Mouse (Mus musculus): ENCODE measurements around the gene Trpm8. TPM values are rescaled to one million over a fixed set of nuclear protein-coding genes. Genes with fewer than 3 reads are reported as not detected.

Gene Trpm8
- polyA plus RNA-seq, 1 experiment from 2014 or later, result 0.04 TPM

DNA sequence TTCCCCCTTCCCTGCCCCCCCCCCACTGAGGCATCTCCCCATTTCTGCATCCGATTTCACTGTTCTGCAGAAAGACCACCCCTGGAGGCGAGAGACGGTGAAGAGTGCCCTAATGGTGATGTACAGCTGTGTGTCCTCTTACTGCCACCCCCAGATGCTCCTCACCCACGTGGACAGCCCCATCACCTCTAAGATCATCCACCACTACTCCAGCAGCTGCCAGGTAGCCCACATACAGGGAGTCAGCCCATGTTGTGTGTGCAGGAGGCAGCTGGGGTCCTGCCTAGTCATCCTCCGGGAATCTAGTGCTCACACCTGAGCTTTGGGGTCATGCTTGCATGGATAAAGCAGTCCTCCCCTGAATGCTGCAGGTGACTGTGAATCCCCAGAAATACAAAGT is 33.6 kb upstream of the Trpm8 start:
- WGBS, result 59% methylated on average over 5 of the region's 5 CpGs
- H3K9me3 ChIP-seq (ENCODE audit: control insufficient read depth, low read length), result peaks cover 76% of the 10 kb centered on the region
- no peaks in the 10 kb centered on the region for H3K36me3 ChIP-seq (ENCODE audit: control insufficient read depth, insufficient read depth, low read length)
- H3K27me3 ChIP-seq (ENCODE audit: control insufficient read depth, insufficient read depth, low read depth, low read length), result no peaks in the 10 kb centered on the region
- H3K27ac ChIP-seq (ENCODE audit: low read length), result no peak overlapping the region
- H3K4me3 ChIP-seq (ENCODE audit: low read length), result no peak overlapping the region
- no peak overlapping the region for H3K9ac ChIP-seq (ENCODE audit: low read length)
- no peak for ATAC-seq (ENCODE audit: low read depth)
- no peaks in the 10 kb centered on the region for H3K4me1 ChIP-seq (replicated peaks; ENCODE audit: control insufficient read depth, insufficient read depth, low read length)
- no peak overlapping the region for H3K4me2 ChIP-seq (ENCODE audit: low read depth, low read length)

DNA sequence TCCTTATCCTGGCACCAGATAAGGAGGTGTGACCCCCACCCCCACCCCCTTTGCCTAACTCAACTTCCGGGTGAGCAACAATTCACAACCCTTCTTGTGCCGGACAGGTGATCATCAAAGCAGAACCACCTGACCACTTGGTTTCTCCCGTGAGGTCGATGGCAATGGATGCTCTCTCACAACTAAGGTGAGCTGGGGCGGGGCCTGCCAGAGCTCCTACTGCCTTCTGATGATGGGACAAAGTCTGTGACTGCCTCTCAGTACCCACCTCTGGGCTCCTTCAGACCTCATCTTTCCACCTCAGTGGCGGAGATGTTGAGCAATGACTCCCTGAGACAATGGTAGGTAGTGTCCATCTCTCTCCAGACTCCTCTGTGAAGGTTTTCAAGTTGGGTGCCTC is 31.6 kb upstream of the Trpm8 start:
- H3K9me3 ChIP-seq (ENCODE audit: control insufficient read depth, low read length), result peaks cover 75% of the 10 kb centered on the region
- H3K4me3 ChIP-seq (ENCODE audit: low read length), result no peak overlapping the region
- no peak overlapping the region for H3K9ac ChIP-seq (ENCODE audit: low read length)
- H3K27me3 ChIP-seq (ENCODE audit: control insufficient read depth, insufficient read depth, low read depth, low read length), result no peaks in the 10 kb centered on the region
- no peaks in the 10 kb centered on the region for H3K4me1 ChIP-seq (replicated peaks; ENCODE audit: control insufficient read depth, insufficient read depth, low read length)
- no peak overlapping the region for H3K4me2 ChIP-seq (ENCODE audit: low read depth, low read length)
- ATAC-seq (ENCODE audit: low read depth), result no peak
- WGBS, result 76% methylated on average over 6 of the region's 6 CpGs
- no peak overlapping the region for H3K27ac ChIP-seq (ENCODE audit: low read length)
- no peaks in the 10 kb centered on the region for H3K36me3 ChIP-seq (ENCODE audit: control insufficient read depth, insufficient read depth, low read length)

GRCm38 (mm10) chr1:88246386-88246785 is 31.1 kb upstream of the Trpm8 start:
- WGBS, result 42% methylated on average over 6 of the region's 6 CpGs

DNA sequence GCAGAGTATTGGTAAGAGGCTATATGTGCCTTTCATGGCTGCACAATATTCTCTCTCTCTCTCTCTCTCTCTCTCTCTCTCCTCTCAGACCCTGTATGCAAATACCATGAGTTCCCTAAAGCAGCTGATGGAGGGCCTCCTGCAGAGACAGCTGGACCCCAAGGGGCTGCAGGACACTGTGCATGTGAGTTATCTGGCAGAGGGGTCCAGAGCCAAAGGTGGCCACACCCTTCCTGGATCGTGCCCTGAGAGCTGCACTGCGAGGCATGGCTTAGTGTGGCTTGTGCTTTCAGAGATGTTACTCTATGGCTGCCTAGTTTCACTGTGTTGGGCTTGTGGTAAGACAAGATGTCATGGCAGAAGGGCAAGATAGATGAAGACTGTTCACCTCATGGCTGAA is 29.8 kb upstream of the Trpm8 start:
- H3K9me3 ChIP-seq (ENCODE audit: control insufficient read depth, low read length), result peaks cover 77% of the 10 kb centered on the region
- no peak overlapping the region for H3K4me3 ChIP-seq (ENCODE audit: low read length)
- no peak overlapping the region for H3K4me2 ChIP-seq (ENCODE audit: low read depth, low read length)
- no peak overlapping the region for H3K9ac ChIP-seq (ENCODE audit: low read length)
- H3K4me1 ChIP-seq (replicated peaks; ENCODE audit: control insufficient read depth, insufficient read depth, low read length), result no peaks in the 10 kb centered on the region
- no peaks in the 10 kb centered on the region for H3K27me3 ChIP-seq (ENCODE audit: control insufficient read depth, insufficient read depth, low read depth, low read length)
- H3K36me3 ChIP-seq (ENCODE audit: control insufficient read depth, insufficient read depth, low read length), result no peaks in the 10 kb centered on the region
- WGBS, result 49% methylated on average over 2 of the region's 2 CpGs
- no peak overlapping the region for H3K27ac ChIP-seq (ENCODE audit: low read length)
- no peak for ATAC-seq (ENCODE audit: low read depth)

More at GRCm38 (mm10) chr1:88246386-88246785, 31.1 kb upstream of the Trpm8 start:
- no peaks in the 10 kb centered on the region for H3K27me3 ChIP-seq (ENCODE audit: control insufficient read depth, insufficient read depth, low read depth, low read length)
- no peak overlapping the region for H3K9ac ChIP-seq (ENCODE audit: low read length)
- ATAC-seq (ENCODE audit: low read depth), result no peak
- peaks cover 75% of the 10 kb centered on the region for H3K9me3 ChIP-seq (ENCODE audit: control insufficient read depth, low read length)
- H3K36me3 ChIP-seq (ENCODE audit: control insufficient read depth, insufficient read depth, low read length), result no peaks in the 10 kb centered on the region
- no peaks in the 10 kb centered on the region for H3K4me1 ChIP-seq (replicated peaks; ENCODE audit: control insufficient read depth, insufficient read depth, low read length)
- no peak overlapping the region for H3K27ac ChIP-seq (ENCODE audit: low read length)
- no peak overlapping the region for H3K4me2 ChIP-seq (ENCODE audit: low read depth, low read length)
- H3K4me3 ChIP-seq (ENCODE audit: low read length), result no peak overlapping the region

DNA sequence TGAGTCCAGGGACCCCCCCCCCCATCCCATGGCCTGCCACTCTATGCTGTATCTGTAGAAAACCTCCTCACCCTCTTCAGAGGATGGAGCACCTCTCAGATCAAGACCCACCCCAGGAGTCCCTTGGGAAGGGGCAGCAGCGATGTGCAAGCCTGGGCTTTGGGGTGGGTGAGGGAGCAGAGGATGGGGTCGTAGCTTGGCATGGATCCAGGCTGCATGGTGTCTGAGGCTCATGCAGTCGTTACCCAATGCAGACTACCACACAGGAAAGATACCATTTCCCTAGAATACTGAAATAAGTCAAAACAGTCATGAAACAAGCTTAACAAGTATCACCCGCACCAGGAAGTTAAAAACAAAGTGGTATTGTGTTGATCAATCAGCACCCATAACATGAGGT is 28.8 kb upstream of the Trpm8 start:
- Histone ChIP-seq H3K9ac (ENCODE audit: low read length) (no peak overlapping the region), H3K4me3 (ENCODE audit: low read length) (no peak overlapping the region), H3K9me3 (ENCODE audit: control insufficient read depth, low read length) (peaks cover 71% of the 10 kb centered on the region), H3K36me3 (ENCODE audit: control insufficient read depth, insufficient read depth, low read length) (no peaks in the 10 kb centered on the region), H3K27me3 (ENCODE audit: control insufficient read depth, insufficient read depth, low read depth, low read length) (no peaks in the 10 kb centered on the region), H3K4me2 (ENCODE audit: low read depth, low read length) (no peak overlapping the region), H3K27ac (ENCODE audit: low read length) (no peak overlapping the region), H3K4me1 (replicated peaks; ENCODE audit: control insufficient read depth, insufficient read depth, low read length) (no peaks in the 10 kb centered on the region)
- 63% methylated on average over 4 of the region's 4 CpGs for WGBS
- no peak for ATAC-seq (ENCODE audit: low read depth)

DNA sequence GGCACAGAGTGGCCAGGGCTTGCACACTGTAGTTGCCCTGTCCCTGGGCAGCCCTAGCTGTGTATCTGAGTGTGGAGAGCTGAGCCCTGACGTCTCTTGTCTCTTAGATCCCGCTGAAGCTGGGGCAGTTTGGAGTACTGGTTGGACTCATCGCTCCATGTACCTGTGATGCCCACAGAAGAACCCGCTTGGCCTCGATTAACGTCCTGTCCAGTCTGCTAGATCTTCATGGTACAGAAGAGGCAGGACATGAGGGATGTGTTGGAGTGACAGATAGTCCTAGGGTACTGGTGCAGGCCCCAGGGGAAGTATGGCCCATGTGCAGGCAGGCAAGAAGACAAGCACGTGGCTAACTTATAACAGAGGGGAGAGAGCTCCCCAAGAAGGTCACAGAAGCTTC is 27.9 kb upstream of the Trpm8 start:
- Histone ChIP-seq H3K36me3 (ENCODE audit: control insufficient read depth, insufficient read depth, low read length) (no peaks in the 10 kb centered on the region), H3K9ac (ENCODE audit: low read length) (no peak overlapping the region), H3K4me1 (replicated peaks; ENCODE audit: control insufficient read depth, insufficient read depth, low read length) (no peaks in the 10 kb centered on the region), H3K27ac (ENCODE audit: low read length) (no peak overlapping the region), H3K4me2 (ENCODE audit: low read depth, low read length) (no peak overlapping the region), H3K27me3 (ENCODE audit: control insufficient read depth, insufficient read depth, low read depth, low read length) (no peaks in the 10 kb centered on the region), H3K4me3 (ENCODE audit: low read length) (no peak overlapping the region), H3K9me3 (ENCODE audit: control insufficient read depth, low read length) (peaks cover 68% of the 10 kb centered on the region)
- WGBS, result 71% methylated on average over 7 of the region's 7 CpGs
- no peak for ATAC-seq (ENCODE audit: low read depth)

DNA sequence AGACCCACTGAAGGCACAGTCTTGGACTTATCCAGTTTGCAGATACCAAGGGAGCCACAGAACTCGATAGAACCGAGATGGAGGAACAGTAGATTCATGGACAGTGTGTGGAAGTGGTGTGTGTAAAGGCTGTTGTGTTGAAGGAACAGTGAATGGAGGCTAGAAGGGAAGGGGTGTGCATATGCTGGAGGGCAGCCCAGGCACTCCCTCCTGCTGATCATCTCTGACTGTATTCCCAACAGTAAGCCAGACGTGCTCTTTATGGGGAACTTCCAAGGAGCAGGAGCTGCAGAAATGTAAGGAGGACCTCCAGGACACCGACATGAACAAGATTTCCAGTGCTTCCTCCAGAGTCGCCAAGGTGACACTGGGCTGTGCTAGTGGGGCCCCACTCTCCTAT is 27.4 kb upstream of the Trpm8 start:
- Histone ChIP-seq H3K27me3 (ENCODE audit: control insufficient read depth, insufficient read depth, low read depth, low read length) (no peaks in the 10 kb centered on the region), H3K9me3 (ENCODE audit: control insufficient read depth, low read length) (peaks cover 68% of the 10 kb centered on the region), H3K9ac (ENCODE audit: low read length) (no peak overlapping the region), H3K36me3 (ENCODE audit: control insufficient read depth, insufficient read depth, low read length) (no peaks in the 10 kb centered on the region), H3K4me3 (ENCODE audit: low read length) (no peak overlapping the region), H3K27ac (ENCODE audit: low read length) (no peak overlapping the region), H3K4me2 (ENCODE audit: low read depth, low read length) (no peak overlapping the region), H3K4me1 (replicated peaks; ENCODE audit: control insufficient read depth, insufficient read depth, low read length) (no peaks in the 10 kb centered on the region)
- 75% methylated on average over 5 of the region's 5 CpGs for WGBS
- no peak for ATAC-seq (ENCODE audit: low read depth)

GRCm38 (mm10) chr1:88253106-88253505 is 24.4 kb upstream of the Trpm8 start:
- Histone ChIP-seq H3K27me3 (ENCODE audit: control insufficient read depth, insufficient read depth, low read depth, low read length) (no peaks in the 10 kb centered on the region), H3K9ac (ENCODE audit: low read length) (no peak overlapping the region), H3K4me3 (ENCODE audit: low read length) (no peak overlapping the region), H3K4me1 (replicated peaks; ENCODE audit: control insufficient read depth, insufficient read depth, low read length) (no peaks in the 10 kb centered on the region), H3K27ac (ENCODE audit: low read length) (no peak overlapping the region), H3K9me3 (ENCODE audit: control insufficient read depth, low read length) (peaks cover 48% of the 10 kb centered on the region), H3K4me2 (ENCODE audit: low read depth, low read length) (no peak overlapping the region), H3K36me3 (ENCODE audit: control insufficient read depth, insufficient read depth, low read length) (no peaks in the 10 kb centered on the region)
- no peak for ATAC-seq (ENCODE audit: low read depth)
- 70% methylated on average over 8 of the region's 8 CpGs for WGBS

GRCm38 (mm10) chr1:88253540-88253939 is 23.9 kb upstream of the Trpm8 start:
- peaks cover 45% of the 10 kb centered on the region for H3K9me3 ChIP-seq (ENCODE audit: control insufficient read depth, low read length)
- H3K4me3 ChIP-seq (ENCODE audit: low read length), result no peak overlapping the region
- 69% methylated on average over 6 of the region's 6 CpGs for WGBS
- no peak overlapping the region for H3K4me2 ChIP-seq (ENCODE audit: low read depth, low read length)
- no peaks in the 10 kb centered on the region for H3K4me1 ChIP-seq (replicated peaks; ENCODE audit: control insufficient read depth, insufficient read depth, low read length)
- no peak overlapping the region for H3K9ac ChIP-seq (ENCODE audit: low read length)
- ATAC-seq (ENCODE audit: low read depth), result no peak
- H3K27me3 ChIP-seq (ENCODE audit: control insufficient read depth, insufficient read depth, low read depth, low read length), result no peaks in the 10 kb centered on the region
- H3K27ac ChIP-seq (ENCODE audit: low read length), result no peak overlapping the region
- H3K36me3 ChIP-seq (ENCODE audit: control insufficient read depth, insufficient read depth, low read length), result no peaks in the 10 kb centered on the region

GRCm38 (mm10) chr1:88254793-88255465 is 22.5 kb upstream of the Trpm8 start:
- H3K27me3 ChIP-seq (ENCODE audit: control insufficient read depth, insufficient read depth, low read depth, low read length), result no peaks in the 10 kb centered on the region
- 80% methylated on average over 12 of the region's 12 CpGs for WGBS
- peaks cover 31% of the 10 kb centered on the region for H3K9me3 ChIP-seq (ENCODE audit: control insufficient read depth, low read length)
- no peak overlapping the region for H3K4me2 ChIP-seq (ENCODE audit: low read depth, low read length)
- H3K4me1 ChIP-seq (replicated peaks; ENCODE audit: control insufficient read depth, insufficient read depth, low read length), result no peaks in the 10 kb centered on the region
- no peak overlapping the region for H3K27ac ChIP-seq (ENCODE audit: low read length)
- ATAC-seq (ENCODE audit: low read depth), result no peak
- H3K4me3 ChIP-seq (ENCODE audit: low read length), result no peak overlapping the region
- peaks cover 4% of the 10 kb centered on the region; the same call in 1 of the 2 replicates for H3K36me3 ChIP-seq (ENCODE audit: control insufficient read depth, insufficient read depth, low read length)
- H3K9ac ChIP-seq (ENCODE audit: low read length), result no peak overlapping the region

Data from lung, embryonic 16.5 days (tissue).